Mouse (Mus musculus) layer of hippocampus, adult 9-10 months (tissue): Measurements from ENCODE around the gene Ruvbl2.

Experiments used
- DNase-seq: peaks from one replicate; pipeline ENCODE4 v3.0.0; 2022; ENCODE audit warnings: low spot score

Gene Ruvbl2

DNA sequence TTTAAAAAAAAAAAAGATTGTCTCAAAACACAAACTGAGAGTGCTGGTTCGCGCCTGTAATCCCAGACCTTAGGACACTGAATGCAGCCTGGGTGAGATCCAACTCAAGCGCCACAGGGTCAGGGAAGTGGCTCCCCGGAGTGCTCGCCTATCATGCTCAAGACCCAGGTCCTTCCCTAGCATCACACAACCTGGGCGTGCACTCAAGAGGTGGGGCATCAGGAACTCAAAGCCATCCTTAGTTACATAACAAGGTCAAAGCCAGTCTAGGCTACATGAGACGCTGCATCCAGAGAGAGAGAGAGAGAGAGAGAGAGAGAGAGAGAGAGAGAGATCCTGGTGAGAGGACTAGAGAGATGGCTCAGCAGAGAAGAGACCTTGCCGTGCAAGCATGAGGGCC is 11.3 kb downstream of the Ruvbl2 start:
- no peak for DNase-seq

DNA sequence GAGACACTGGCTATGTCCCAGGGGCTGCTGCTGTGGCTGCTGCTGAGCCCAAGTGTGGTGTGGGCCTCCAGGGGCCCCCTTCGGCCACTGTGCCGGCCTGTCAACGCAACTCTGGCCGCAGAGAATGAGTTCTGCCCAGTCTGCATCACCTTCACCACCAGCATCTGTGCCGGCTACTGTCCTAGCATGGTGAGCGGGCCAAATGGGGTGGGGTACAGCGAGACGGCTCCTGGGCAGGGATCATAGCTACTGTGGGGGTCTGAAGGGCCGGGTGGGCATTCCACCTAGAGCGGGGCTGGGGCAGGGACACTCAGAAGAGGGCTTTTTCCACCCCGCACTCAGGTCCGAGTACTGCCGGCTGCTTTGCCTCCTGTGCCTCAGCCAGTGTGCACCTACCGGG is 16.7 kb downstream of the Ruvbl2 start:
- no peak for DNase-seq

DNA sequence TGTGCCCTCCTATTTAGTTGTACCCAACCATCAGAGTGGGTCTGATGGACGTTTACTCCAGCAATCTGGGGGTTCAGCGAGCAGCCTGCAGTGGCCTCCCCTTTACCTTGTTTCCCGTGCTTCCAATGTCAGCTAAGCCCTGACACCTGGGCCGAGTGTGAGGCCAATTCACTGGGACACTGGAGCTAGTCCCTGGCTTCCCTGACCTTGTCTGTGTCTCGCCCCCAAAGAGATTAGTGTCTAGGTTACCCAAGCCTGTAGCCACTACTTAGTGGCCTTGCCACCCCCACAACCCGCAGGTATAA is 17.3 kb downstream of the Ruvbl2 start, which contains the start of gene Lhb:
Gene Lhb (plus strand): TSS at position 206 of the 305 bp plus-strand sequence.
- no peak for DNase-seq

DNA sequence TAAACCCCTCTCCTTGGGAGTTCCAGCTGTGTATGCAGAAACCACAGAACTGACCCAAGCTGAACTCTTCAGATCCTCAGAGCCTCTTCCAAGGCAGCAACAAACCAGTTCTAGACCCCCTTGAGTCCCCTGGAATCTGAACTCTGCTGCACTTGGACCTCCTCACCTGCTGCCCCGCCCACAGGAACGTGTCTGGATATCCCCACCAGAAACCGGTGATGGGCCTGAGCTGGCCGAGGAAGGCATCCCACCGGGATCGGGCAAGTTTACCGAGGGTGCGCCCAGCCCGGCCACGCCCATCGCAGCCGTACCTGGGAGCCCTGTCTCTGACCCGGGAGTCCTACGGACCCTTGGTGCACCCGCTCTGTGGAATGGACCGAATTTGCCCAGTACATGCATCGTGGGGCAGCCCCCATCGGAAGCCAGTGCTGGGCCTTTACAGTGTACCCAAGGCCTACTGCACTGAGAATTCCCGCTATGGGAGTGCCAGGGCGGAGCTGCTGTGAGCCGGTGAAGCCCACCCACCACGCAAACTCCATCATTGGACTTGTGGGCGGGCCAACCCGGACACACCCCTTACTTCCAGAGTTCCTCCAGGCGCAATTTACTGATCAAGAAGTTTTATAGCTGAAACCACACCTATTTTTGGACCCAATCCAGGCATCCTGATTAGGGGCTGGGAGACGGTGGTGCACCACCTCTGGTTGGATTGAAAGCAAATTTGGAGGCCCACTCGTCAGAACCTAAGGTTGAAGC is 17.9 kb downstream of the Ruvbl2 start:
- no peak for DNase-seq

DNA sequence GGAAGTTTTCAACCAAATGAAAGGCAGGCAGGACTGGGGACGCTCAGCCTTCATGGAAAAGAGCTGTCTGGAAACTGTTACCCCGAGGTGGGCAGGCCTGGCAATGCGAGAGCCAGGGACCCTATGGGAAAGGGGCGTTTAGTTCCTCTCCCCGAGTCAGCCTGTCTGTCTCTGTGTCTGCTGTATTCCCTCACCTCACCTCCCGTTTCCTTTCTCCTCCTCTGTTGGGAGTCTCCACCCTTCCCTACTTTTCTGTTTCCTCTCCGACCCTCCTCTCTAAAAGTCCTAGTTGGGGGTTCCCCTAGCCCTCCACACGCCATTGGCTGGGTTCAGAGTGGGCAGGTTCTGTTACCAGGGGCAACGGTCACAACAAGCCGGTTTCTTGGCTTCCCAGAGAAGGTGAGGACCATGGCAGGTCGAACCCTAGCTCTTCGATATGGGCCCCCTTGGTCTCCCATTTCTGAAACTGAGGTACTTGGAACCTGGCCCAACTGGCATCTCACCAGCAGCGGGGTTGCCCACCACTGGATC is 19.9 kb downstream of the Ruvbl2 start:
- DNase-seq = no peak

DNA sequence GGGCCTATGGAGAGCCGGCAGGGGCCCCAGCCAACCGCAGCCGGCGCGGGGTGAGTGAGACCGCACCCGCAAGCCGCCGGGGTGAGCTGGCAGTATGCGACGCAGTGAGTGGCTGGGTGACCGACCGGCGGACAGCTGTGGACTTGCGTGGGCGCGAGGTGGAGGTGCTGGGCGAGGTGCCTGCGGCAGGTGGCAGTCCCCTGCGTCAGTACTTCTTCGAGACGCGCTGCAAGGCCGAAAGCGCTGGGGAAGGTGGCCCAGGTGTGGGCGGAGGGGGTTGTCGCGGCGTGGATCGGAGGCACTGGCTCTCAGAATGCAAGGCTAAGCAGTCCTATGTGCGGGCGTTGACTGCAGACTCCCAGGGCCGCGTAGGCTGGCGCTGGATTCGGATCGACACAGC is 22.3 kb downstream of the Ruvbl2 start:
- DNase-seq = no peak

DNA sequence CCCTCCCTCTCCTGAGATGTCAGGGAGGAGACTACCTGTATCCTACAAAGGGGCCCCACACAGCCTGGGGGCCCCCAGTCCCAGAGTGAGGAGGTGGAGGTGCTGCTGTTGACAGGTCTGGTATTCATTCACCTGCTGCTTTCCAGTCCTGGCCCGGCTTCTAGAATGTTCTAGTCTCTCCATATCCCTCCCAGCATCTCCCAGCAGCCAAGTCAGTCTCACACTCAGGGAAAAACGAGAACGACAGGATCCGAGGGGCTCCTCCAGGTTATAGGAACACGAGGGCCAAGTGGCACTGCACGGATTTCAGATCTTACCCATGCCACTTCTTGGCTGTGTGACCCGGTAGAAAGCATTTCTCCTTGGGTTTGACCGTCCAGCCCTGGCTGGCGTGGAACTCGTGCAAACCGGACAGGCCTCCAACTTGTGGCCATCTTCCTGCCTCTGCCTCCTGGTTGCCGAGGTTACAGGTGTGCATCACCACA is 23.1 kb downstream of the Ruvbl2 start:
- no peak for DNase-seq

DNA sequence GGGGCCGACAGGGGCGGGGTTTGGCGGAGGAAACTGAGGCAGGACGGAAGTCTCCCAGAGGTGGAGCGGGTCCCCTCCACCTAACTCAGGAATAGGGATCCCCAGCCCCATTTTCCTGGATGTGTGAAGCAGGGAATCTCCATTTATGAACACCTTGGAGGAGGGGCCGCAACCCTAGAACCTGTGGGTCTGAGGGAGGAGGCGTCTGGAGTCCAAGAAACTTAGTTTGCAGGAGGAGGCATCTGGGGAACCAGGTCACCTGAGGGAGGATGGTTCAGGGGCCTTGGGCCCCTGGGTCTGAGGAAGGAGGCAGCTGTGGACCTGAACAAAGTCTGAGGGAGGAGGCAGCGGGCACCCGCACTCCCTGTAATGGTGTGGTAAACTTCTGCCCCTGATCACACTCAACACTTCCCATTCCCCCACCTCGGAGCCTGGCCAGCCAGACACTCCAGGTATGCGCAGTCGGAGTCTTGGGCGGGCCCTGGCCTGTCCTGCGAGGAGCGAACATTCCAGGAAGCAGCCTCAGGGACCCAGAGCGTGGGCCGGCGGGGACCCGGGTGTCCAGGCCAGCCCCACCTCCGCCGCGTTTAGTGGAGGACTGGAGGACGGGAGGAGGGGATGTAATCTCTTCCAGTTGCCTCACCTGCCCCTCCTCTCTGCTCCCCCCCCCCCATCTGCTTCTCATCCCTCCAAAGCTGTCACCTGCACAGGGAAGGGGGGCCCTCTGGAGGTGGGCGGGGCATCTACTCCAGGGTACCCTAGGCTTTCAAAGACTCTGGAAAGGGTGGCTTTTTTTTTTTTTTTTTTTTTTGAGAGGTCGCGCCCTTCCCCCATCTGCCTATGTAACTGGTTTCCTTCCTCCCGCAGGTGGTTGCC is 23.8 kb downstream of the Ruvbl2 start:
- DNase-seq = no peak

DNA sequence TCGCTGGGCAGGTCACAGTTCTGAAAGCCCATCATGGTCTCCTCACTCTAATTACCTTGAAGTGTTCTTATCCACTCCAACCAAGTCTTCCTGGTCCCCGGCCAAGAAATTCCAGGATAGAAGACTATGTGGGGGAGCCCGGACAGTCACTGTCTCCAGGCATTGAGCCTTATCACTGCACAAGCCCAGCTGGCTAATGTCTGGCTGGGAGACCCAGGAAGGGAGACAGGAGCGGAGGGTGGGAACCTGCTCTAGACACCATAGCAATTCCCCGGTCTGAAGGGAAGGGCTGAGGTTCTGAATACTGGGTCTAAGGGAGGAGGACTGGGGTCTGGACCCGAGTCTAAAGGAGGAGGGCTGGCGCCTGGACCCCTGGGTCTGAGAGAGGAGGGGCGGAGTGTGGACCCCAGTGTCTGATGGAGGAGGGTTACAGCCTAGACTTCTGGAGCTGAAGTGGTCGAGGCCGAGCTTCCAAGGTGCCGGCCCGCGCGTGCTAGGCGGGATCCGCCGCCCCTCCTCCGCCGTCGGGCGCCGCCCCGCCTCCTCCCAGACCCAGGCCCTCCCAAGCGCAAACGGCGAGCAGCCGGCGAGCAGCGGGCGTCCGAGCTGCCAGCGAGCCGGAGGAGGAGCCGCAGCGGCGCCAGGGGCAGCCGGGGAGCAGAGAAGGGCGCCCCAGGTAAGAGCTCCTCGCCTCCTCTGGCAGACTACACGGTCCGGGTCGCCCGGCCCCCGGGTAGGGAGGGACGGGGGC is 24.6 kb downstream of the Ruvbl2 start, which contains the start of gene Ntf5:
Gene Ntf5 (plus strand): TSS at position 583 of the 751 bp plus-strand sequence.
- no peak for DNase-seq

DNA sequence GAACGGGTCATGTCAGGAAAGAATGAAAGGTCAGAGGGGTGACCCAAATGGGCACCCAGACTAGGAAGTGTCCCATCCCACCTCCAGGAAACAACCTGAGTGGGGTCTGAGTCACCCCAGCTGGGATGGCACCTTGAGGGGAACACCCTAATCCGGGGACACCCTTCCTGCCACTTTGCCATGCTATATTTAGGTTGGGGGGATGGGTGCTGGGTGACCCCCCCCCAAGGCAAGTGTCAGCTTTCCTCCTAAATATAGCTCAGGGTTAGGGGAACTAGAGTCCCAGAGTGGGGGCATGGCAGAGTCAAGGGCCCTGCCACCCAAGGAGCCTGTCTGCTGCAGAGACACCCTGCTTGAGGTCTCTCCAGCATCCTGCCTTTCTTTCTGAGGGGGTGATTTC is 25.5 kb downstream of the Ruvbl2 start:
- DNase-seq = no peak

DNA sequence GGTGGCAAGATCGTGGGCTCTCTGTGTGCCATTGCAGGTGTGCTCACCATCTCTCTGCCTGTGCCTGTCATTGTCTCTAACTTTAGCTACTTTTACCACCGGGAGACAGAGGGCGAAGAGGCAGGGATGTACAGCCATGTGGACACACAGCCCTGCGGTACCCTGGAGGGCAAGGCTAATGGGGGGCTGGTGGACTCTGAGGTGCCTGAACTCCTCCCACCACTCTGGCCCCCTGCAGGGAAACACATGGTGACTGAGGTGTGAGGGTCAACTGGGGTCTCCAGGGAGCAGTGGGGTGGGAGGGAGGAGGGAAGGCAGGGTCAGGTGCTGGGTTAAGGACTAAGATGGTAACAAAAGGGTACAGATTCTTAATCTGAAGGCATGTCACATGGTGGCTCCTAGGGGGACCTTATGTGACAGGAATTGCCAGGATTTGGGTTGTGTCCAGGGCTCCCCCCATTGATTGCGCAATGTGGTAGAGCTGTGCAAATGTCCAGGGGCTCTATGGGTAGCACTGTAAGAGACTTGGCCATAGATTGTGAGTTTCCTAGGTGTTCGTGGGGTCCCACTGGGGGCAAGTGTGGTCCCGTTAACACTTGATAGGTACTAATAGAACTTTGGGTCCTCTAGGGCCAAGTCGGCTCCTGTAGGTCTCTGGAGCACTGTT is 28.3 kb downstream of the Ruvbl2 start:
- DNase-seq = no peak

DNA sequence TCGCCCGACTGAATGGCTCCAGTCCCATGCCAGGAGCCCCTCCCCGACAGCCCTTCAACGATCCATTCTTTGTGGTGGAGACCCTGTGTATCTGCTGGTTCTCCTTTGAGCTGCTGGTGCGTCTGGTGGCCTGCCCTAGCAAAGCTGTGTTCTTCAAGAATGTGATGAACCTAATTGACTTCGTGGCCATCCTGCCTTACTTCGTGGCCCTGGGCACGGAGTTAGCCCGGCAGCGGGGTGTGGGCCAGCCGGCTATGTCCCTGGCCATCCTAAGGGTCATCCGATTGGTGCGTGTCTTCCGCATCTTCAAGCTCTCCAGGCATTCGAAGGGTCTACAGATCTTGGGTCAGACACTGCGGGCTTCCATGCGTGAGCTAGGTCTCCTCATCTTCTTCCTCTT is 28.9 kb downstream of the Ruvbl2 start:
- no peak for DNase-seq

DNA sequence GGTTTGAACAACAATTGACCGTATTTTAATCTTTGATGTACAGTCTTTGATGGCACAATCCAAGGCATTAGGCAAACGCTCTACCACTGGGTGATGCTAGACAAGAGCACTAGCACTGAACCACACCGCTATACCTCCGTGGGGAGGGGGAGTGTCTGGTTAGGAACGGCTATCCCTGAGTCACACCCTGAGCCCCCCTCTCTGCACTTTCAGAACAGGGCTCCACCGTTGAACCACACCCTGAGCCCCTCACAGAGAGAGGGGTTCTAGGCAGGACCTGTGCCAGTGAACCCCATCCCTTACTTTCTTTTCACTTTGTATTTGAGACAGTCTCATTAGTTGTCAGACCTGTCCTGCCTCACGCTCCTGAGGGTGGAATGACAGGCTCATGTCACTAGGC is 29.5 kb downstream of the Ruvbl2 start:
- DNase-seq = no peak

DNA sequence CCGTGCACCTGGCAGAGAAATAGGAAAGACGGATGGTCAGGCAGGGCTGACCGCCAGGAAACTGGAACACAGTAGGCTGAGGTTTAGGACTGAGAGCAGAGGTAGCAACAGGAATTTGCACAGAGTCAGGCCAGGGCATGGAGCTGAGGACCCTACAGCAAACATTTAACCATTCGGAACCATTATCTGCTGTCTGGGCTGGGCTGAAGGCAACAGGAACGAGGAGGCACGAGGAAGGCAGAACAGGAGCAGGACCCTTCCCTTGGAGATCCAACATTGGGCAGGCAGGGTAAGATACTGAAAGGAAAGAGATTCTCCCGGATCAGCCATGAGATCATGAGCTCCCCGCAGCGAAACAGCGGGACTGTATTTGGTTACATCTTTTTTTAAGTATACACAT is 30.1 kb downstream of the Ruvbl2 start:
- no peak for DNase-seq

DNA sequence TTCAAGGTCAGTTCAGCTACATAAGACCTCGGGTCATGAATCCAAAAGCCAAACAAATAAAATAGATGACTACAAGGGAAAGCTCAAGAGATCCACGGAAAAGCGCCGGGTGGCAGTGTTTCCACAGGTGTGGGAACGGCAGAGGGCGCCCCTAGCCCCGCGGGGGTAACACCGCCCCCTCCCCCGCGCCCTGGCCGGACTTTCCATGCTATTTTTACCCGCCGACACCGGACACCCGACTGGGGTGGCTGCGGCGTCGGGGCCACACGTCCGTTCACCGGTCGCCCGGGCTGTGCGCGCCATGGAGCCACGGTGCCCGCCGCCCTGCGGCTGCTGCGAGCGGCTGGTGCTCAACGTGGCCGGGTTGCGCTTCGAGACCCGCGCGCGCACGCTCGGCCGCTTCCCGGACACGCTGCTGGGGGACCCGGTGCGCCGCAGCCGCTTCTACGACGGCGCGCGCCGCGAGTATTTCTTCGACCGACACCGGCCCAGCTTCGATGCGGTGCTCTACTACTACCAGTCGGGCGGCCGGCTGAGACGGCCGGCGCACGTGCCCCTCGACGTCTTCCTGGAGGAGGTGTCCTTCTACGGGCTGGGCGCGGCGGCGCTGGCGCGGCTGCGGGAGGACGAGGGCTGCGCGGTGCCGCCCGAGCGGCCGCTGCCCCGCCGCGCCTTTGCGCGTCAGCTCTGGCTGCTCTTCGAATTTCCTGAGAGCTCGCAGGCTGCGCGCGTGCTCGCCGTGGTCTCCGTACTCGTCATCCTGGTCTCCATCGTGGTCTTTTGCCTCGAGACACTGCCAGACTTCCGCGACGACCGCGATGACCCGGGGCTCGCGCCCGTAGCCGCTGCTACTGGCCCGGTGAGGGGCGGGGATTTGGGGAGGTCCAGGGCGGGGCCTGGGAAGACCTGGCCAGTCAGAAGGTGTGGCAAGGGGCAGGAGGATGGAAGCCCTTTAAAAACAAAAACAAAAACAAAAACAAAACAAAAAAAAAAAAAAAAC is 31.4 kb downstream of the Ruvbl2 start:
- DNase-seq = no peak

DNA sequence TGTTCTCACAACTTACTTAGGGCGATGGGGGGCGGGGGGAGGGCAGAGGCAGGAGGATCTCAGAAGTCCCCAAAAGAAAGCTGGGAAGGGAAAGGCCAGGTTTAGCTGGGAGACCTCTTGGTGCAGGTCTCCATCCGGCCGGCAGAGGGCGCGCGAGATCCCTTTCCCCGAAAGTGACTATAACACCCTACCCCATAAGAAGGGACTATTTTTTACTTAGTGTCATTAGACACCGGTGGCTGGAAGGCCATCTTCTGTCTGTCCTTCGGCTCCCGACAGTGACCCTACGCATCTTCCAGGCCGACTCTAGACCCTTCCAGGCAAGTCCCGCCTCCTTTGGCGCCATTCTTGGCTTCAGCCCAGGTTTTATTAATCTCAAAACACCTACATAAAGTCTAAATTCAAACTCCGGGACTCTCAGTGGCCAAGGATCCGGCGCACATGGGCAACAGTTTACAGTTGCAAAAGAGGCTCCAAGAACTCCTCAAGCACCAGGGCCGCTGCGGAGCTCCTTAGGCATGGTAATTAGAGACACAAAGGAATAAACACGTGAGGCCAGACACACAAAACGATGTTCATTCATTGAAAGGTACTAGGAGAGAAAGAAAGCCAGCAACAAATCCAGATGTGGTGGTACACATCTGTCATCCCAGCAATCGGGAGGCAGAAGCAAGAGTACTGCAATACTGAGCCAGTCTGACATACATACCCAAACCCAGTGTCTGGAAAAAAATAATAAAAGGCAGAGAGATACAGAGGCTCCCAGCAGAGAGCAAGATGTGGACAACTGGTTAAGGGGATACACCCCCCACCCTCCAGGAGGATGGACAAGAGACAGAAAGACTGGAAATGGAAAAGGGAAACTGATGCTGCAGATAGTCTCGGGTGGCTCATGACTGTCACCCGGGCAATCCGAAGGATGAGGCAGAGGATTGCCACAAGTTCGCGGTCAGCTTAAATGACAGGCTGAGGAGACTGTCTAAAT is 32.5 kb downstream of the Ruvbl2 start, which contains the start of gene Kcna7:
Gene Kcna7 (plus strand): TSS at position 563 of the 985 bp plus-strand sequence.
- peak; percentile 65 for DNase-seq

DNA sequence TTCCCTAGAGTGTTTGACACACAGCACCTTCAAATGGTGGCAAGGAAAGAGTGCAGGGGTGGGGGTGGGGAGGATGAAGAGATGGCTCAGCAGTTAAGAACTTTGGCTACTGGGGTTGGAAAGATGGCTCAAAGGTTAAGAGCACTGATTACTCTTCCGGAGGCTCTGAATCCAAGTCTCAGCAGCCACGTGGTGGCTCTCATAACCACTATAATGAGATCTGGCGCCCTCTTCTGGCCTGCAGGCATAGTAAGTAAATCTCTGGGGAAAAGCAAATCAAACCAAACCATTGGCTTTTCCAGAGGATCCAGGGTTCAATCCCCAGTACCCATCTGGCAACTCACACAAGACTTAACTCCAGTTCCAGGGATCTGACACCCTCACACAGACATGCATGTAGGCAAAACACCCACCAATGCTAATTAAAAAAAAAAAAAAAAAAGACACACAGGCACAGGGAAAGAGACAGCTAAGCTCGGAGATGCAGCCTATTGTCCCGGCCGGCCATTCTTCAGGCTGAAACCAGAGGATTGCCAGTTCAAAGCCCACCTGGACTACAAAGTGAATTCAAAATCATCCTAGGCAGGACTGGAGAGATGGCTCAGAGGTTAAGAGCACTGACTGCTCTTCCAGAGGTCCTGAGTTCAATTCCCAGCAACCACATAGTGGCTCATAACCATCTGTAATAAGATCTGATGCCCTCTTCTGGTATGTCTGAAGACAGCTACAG is 34.2 kb downstream of the Ruvbl2 start:
- no peak for DNase-seq

DNA sequence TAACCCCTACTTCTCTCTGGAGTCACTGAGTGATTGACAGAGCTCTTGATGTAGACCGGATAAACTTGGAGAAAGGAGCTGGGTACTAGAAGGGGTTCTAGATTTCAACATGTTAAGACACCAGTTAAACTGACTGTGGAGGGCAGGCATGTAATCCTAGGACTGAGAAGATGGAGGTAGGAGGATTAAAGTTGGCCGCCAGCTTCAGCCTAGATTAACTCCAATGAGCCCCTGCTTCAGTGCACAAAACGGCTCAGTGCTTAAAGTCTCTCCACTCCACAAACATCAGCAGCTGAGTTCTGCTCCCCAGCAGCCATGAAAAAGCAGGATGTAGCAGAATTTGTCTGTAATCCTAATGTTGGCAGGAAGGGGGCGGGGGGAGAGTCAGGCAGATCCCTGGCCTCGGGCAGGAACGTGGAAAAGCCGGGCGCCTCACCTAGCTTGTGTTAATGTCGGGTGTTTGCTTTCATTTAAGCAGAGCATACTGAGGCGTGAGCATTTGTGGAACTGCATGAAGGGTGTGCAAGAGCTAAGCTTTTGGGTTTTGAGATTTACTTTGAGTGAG is 36.3 kb downstream of the Ruvbl2 start:
- DNase-seq = no peak
